In genomic region chr1:172683957-172684356, GRCm38 (mm10) we compare ENCODE assay signal across 32 mouse cellular contexts. TPM values are rescaled to one million over a fixed set of nuclear protein-coding genes. Genes with fewer than 3 reads are reported as not detected.
DNase-seq lines count a peak whose midpoint lies in the region; ATAC-seq and TF ChIP-seq lines count a peak whose summit lies in the region.
"Had no signal": no experiment of that assay in that cellular context is flagged by ENCODE, and none has a peak within 500 bp of the region (broad histone marks: within the 10 kb centered on the region; RNA-seq: fewer than 3 reads in every experiment).

No protein-coding gene starts in this region.

- no peaks in the 10 kb centered on the region for H3K36me3 ChIP-seq in lung, postnatal 0 days (ENCODE audit: insufficient read depth, low read length)
- no peaks in the 10 kb centered on the region for H3K36me3 ChIP-seq in ES-E14 (ENCODE audit: control insufficient read depth, insufficient read depth, low read length, poor library complexity, severe bottlenecking)
- H3K36me3 ChIP-seq: embryonic facial prominence, embryonic 12.5 days; embryonic facial prominence, embryonic 15.5 days; forebrain, embryonic 15.5 days; G1E; heart, embryonic 10.5 days; heart, embryonic 13.5 days; hindbrain, embryonic 12.5 days; hindbrain, embryonic 15.5 days; intestine, embryonic 15.5 days had no signal

- H3K4me2 ChIP-seq in lung, postnatal 0 days (replicated peaks; ENCODE audit: low read depth, low read length), result no peak overlapping the region
- H3K4me2 ChIP-seq: embryonic facial prominence, embryonic 12.5 days; embryonic facial prominence, embryonic 15.5 days; forebrain, embryonic 15.5 days; heart, embryonic 13.5 days; hindbrain, embryonic 12.5 days; hindbrain, embryonic 15.5 days; intestine, embryonic 15.5 days had no signal

- H3K9me3 ChIP-seq in lung, postnatal 0 days (ENCODE audit: low read length), result no peaks in the 10 kb centered on the region
- no peaks in the 10 kb centered on the region for H3K9me3 ChIP-seq in ES-E14 (ENCODE audit: control insufficient read depth, insufficient read depth, low read depth, low read length)
- H3K9me3 ChIP-seq: embryonic facial prominence, embryonic 12.5 days; embryonic facial prominence, embryonic 15.5 days; forebrain, embryonic 15.5 days; heart, embryonic 10.5 days; heart, embryonic 13.5 days; hindbrain, embryonic 15.5 days; intestine, embryonic 15.5 days had no signal

- TF ChIP-seq EP300 in lung, postnatal 0 days (IDR thresholded peaks at IDR 0.05), result no peak

- no peak for ATAC-seq in lung, postnatal 0 days
- ATAC-seq: CD4-positive, CD25-positive, alpha-beta regulatory T cell, adult 4 months; forebrain, embryonic 15.5 days; intestine, embryonic 15.5 days had no signal

- no peak overlapping the region for H3K4me3 ChIP-seq in lung, postnatal 0 days (ENCODE audit: low read depth, low read length)
- no peak overlapping the region for H3K4me3 ChIP-seq in ES-E14 (ENCODE audit: insufficient read depth in 1 of 2, low read depth in 1 of 2, low read length in 2 of 2, poor library complexity in 1 of 2, severe bottlenecking in 1 of 2)
- no peak overlapping the region for H3K4me3 ChIP-seq in layer of hippocampus, adult 2 months
- H3K4me3 ChIP-seq: embryonic facial prominence, embryonic 12.5 days; embryonic facial prominence, embryonic 15.5 days; forebrain, embryonic 15.5 days; heart, adult 2 months; heart, embryonic 10.5 days; heart, embryonic 13.5 days; hindbrain, embryonic 12.5 days; hindbrain, embryonic 15.5 days; intestine, embryonic 15.5 days had no signal

- no peak overlapping the region for H3K9ac ChIP-seq in lung, postnatal 0 days (replicated peaks; ENCODE audit: low read depth)
- H3K9ac ChIP-seq in ES-E14 (ENCODE audit: insufficient read depth, low read depth, low read length, poor library complexity, severe bottlenecking), result no peak overlapping the region
- H3K9ac ChIP-seq: embryonic facial prominence, embryonic 12.5 days; embryonic facial prominence, embryonic 15.5 days; forebrain, embryonic 15.5 days; heart, embryonic 13.5 days; hindbrain, embryonic 12.5 days; hindbrain, embryonic 15.5 days; intestine, embryonic 15.5 days had no signal

- peak; percentile 10 for DNase-seq in lung, postnatal 0 days (ENCODE audit: low spot score)
- DNase-seq in lung, postnatal 25 days (ENCODE audit: low spot score), result no peak
- DNase-seq in ES-CJ7 (ENCODE audit: low read depth, low spot score) (peak; percentile 71), ES-E14 (ENCODE audit: low read depth, low spot score) (peak; percentile 24)
- DNase-seq in layer of hippocampus, adult 2 months (ENCODE audit: low spot score in 2 of 2), result no peak
- DNase-seq in urinary bladder, adult 18-20 months (ENCODE audit: low spot score in 2 of 2), result no peak
- DNase-seq: adrenal gland, postnatal 10 days; adrenal gland, postnatal 36 days; cerebellum, adult 18-20 months; cerebellum, adult 9-11 months; cerebellum, postnatal 25 days; gastrocnemius, postnatal 10 days; gastrocnemius, postnatal 36 days; heart, adult 2 months; heart, postnatal 14 days; heart, postnatal 4 days had no signal

- no peak for TF ChIP-seq CTCF in lung, postnatal 0 days (IDR thresholded peaks at IDR 0.05)
- no peak for TF ChIP-seq CTCF in layer of hippocampus, adult 2 months (conservative IDR thresholded peaks at IDR 0.05)

- no peak overlapping the region for H3K27ac ChIP-seq in lung, postnatal 0 days (ENCODE audit: low read length)
- no peak overlapping the region for H3K27ac ChIP-seq in ES-E14 (ENCODE audit: insufficient read depth, low read depth, low read length, poor library complexity, severe bottlenecking)
- H3K27ac ChIP-seq in layer of hippocampus, adult 2 months, result no peak overlapping the region
- H3K27ac ChIP-seq: embryonic facial prominence, embryonic 12.5 days; embryonic facial prominence, embryonic 15.5 days; forebrain, embryonic 15.5 days; heart, adult 2 months; heart, embryonic 10.5 days; heart, embryonic 13.5 days; hindbrain, embryonic 12.5 days; hindbrain, embryonic 15.5 days; intestine, embryonic 15.5 days had no signal

- H3K4me1 ChIP-seq in lung, postnatal 0 days (ENCODE audit: insufficient read depth, low read depth, low read length), result no peaks in the 10 kb centered on the region
- H3K4me1 ChIP-seq in ES-E14 (ENCODE audit: control insufficient read depth in 2 of 2, insufficient read depth in 2 of 2, low read length in 2 of 2, poor library complexity in 1 of 2), result peaks cover 0 to 2% of the 10 kb centered on the region in 2 experiments; a peak in 1 of 4 replicates
- H3K4me1 ChIP-seq: embryonic facial prominence, embryonic 12.5 days; embryonic facial prominence, embryonic 15.5 days; forebrain, embryonic 15.5 days; heart, embryonic 10.5 days; heart, embryonic 13.5 days; hindbrain, embryonic 12.5 days; hindbrain, embryonic 15.5 days; intestine, embryonic 15.5 days had no signal

- no peaks in the 10 kb centered on the region for H3K27me3 ChIP-seq in lung, postnatal 0 days (replicated peaks; ENCODE audit: insufficient read depth, low read length)
- H3K27me3 ChIP-seq: embryonic facial prominence, embryonic 12.5 days; embryonic facial prominence, embryonic 15.5 days; forebrain, embryonic 15.5 days; heart, embryonic 13.5 days; hindbrain, embryonic 12.5 days; hindbrain, embryonic 15.5 days; intestine, embryonic 15.5 days had no signal

- 46% methylated on average over 1 of the region's 1 CpGs for WGBS in lung, postnatal 0 days

- in situ Hi-C loops in ES-E14 (cut with MboI; ENCODE audit: low sequenced_read_pairs in 2 of 2, unreplicated experiment in 2 of 2), result no loop called here

TF ChIP-seq in ES-E14, 5 proteins besides CTCF, POLR2A, EP300 and RAD21:
- peak; percentile 87 for TF ChIP-seq ZNF384 (IDR thresholded peaks at IDR 0.05; ENCODE audit: low read depth, low read length)
- no peak for TF ChIP-seq CHD2 (IDR thresholded peaks at IDR 0.05; ENCODE audit: low read depth, low read length)
TF ChIP-seq in ES-E14: peak in this region for 1.

RNA-seq across cellular contexts. Expression of gene Crp, which starts 13.9 kb away (rescaled TPM):
- polyA plus RNA-seq in lung, postnatal 0 days (2015; fragmentation: Nextera tagmentation; extraction: Ambion mirVana), result 0.07 TPM in 1 of 2 replicates, not detected in the other
- total RNA-seq in ES-E14 (2012; rRNA removed), result not detected in 2 replicates
- total RNA-seq in layer of hippocampus, adult 2 months (2021), result not detected
- total RNA-seq: adrenal gland, adult 18-20 months; common myeloid progenitor, adult 5-6 weeks; gastrocnemius, adult 18-20 months; granulocyte monocyte progenitor cell, adult 5-6 weeks; heart, adult 2 months; heart, postnatal 14 days; heart, postnatal 4 days had no signal
- polyA plus RNA-seq: C2C12; CD4-positive, CD25-positive, alpha-beta regulatory T cell, adult 4 months; embryonic facial prominence, embryonic 12.5 days; embryonic facial prominence, embryonic 15.5 days; forebrain, embryonic 11.5 days; forebrain, embryonic 15.5 days; G1E; heart, adult 2 months; hindbrain, embryonic 12.5 days had no signal

RNA-seq across cellular contexts. Expression of gene Dusp23, which starts 51.2 kb away (rescaled TPM):
- 18.6 and 21.8 TPM in 2 replicates for polyA plus RNA-seq in lung, postnatal 0 days (2015; fragmentation: Nextera tagmentation; extraction: Ambion mirVana)
- 0.13 TPM in 1 of 2 replicates, not detected in the other for total RNA-seq in ES-E14 (2012; rRNA removed)
- total RNA-seq in layer of hippocampus, adult 2 months (2021), result 1 to 10 TPM; 6.6 to 7.5 TPM
- total RNA-seq: G1E had no signal
- polyA plus RNA-seq: G1E had no signal

Comparison
In these comparisons a context has a peak if more than half of its experiments do, and no peak if none do; other contexts are left out.
1. DNase-seq: peak in lung, postnatal 0 days (single experiment), ES-CJ7 (single experiment) and ES-E14 (single experiment); none in lung, postnatal 25 days (single experiment), layer of hippocampus, adult 2 months (0 of 2) and urinary bladder, adult 18-20 months (0 of 2).